Mouse (Mus musculus) midbrain, embryonic 15.5 days (tissue): Measurements from ENCODE around the gene Gmppb. TPM values are rescaled to one million over a fixed set of nuclear protein-coding genes. Genes with fewer than 3 reads are reported as not detected.

Experiments
- ATAC-seq: fragments of 200-750 bp; cut with Nextera tagmentation; replicated peaks from 2 replicates; pipeline ENCODE4 v1.8.0; 2017; ENCODE audit warnings: moderate TSS enrichment
- H3K27ac ChIP-seq: fragments of 300-500 bp; sonication (generic); 2 replicates; pipeline ENCODE4 v1.5.1; 2015; ENCODE audit warnings: mild to moderate bottlenecking, inconsistent platforms
- H3K27me3 ChIP-seq: fragments of 300-500 bp; sonication (generic); replicated peaks from 2 replicates; pipeline ENCODE4 v1.6.1; 2015; ENCODE audit warnings: inconsistent platforms
- H3K36me3 ChIP-seq: fragments of 300-500 bp; sonication (generic); replicated peaks from 2 replicates; pipeline ENCODE4 v1.6.1; 2015; ENCODE audit warnings: inconsistent platforms
- H3K4me1 ChIP-seq: fragments of 300-500 bp; sonication (generic); 2 replicates; pipeline ENCODE4 v1.6.1; 2015; ENCODE audit warnings: inconsistent platforms
- H3K4me2 ChIP-seq: fragments of 300-500 bp; sonication (generic); 2 replicates; pipeline ENCODE4 v1.6.1; 2015; ENCODE audit warnings: inconsistent platforms, mild to moderate bottlenecking, moderate library complexity
- H3K4me3 ChIP-seq: fragments of 300-500 bp; sonication (generic); 2 replicates; pipeline ENCODE4 v1.5.1; 2015; ENCODE audit warnings: mild to moderate bottlenecking, inconsistent platforms
- H3K9ac ChIP-seq: fragments of 300-500 bp; sonication (generic); 2 replicates; pipeline ENCODE4 v1.6.1; 2015; ENCODE audit warnings: mild to moderate bottlenecking, inconsistent platforms
- H3K9me3 ChIP-seq: fragments of 300-500 bp; sonication (generic); 2 replicates; pipeline ENCODE4 v1.6.1; 2016; ENCODE audit warnings: inconsistent platforms
- WGBS: fragments of 180-500 bp; shearing (Covaris S2); methylation state at CpG from one replicate; pipeline ENCODE4 v1.1.7; 2015; ENCODE audit warnings: mixed read lengths; 5-methylcytosine and 5-hydroxymethylcytosine counted together
- polyA plus RNA-seq: library from polyadenylated mRNA; unstranded; fragments of >200 nt; fragmentation: Nextera tagmentation; extraction: Ambion mirVana; gene quantifications from 2 replicates; pipeline ENCODE4 v1.2.1, GENCODE M21; 2015

Gmppb gene
- polyA plus RNA-seq, 1 experiment from 2014 or later: 19.6 TPM

- H3K27ac ChIP-seq: no peak overlapping the region
- no peak for ATAC-seq
- 88% methylated on average over 5 of the region's 5 CpGs for WGBS
- peaks cover 25% of the 10 kb centered on the region for H3K36me3 ChIP-seq
- no peak overlapping the region for H3K4me2 ChIP-seq
- H3K4me1 ChIP-seq: no peaks in the 10 kb centered on the region
- H3K27me3 ChIP-seq: no peaks in the 10 kb centered on the region
- H3K4me3 ChIP-seq: no peak overlapping the region
- no peak overlapping the region for H3K9ac ChIP-seq
- H3K9me3 ChIP-seq: no peaks in the 10 kb centered on the region
Observed at GRCm38 (mm10) chr9:108032126-108032525, 16.9 kb upstream of the Gmppb start.

DNA sequence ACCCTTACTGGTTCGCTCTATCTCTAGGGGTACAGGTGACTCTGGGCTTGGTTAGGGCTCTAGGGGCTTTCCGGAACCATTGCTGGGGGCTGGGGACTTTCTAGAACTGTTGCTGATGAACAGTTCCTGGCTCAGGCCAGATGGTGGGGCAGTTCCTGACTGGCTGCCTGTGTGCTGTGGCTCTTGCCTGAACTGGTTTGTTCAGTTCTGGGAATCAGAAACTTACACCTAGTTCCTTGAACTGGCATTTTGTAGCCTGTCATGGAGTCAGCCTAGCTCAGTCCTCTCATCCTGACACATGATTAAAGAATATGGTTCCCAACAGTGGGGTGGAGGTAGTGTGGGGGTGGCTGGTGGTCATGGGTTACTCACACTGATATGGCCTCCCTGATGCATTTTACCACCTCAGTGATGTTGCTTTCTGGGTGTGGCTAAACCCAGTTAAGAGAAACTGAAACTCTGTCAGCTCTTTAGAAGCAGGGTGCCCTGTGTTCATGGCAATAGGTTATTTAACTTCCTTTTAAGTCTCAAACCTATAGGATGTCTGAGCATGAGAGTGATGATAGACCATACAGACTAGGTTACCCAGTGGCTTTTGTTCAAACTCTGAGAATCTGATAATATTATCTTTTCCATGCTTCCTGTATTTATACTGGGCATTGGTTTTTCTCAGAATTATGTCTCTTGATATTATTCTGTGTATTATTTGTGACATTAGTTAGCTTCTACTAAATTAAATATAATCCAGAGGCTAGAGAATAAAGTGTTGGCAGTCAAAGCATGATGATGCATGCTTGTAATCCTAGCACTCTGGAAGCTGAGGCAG lies 13.5 kb upstream of the Gmppb start:
- H3K9me3 ChIP-seq: no peaks in the 10 kb centered on the region
- H3K9ac ChIP-seq: no peak overlapping the region
- H3K27ac ChIP-seq: no peak overlapping the region
- peaks cover 16% of the 10 kb centered on the region; the same call in 1 of the 2 replicates for H3K36me3 ChIP-seq
- no peak for ATAC-seq
- H3K4me2 ChIP-seq: no peak overlapping the region
- H3K4me3 ChIP-seq: no peak overlapping the region
- H3K4me1 ChIP-seq: no peaks in the 10 kb centered on the region
- no peaks in the 10 kb centered on the region for H3K27me3 ChIP-seq
- 98% methylated on average over 2 of the region's 2 CpGs for WGBS

GRCm38 (mm10) chr9:108044751-108045492 lies 4.1 kb upstream of the Gmppb start:
- WGBS: 96% methylated on average over 8 of the region's 8 CpGs
- H3K36me3 ChIP-seq: peaks cover 41% of the 10 kb centered on the region
- no peak overlapping the region for H3K4me3 ChIP-seq
- no peak for ATAC-seq
- H3K9me3 ChIP-seq: no peaks in the 10 kb centered on the region
- no peak overlapping the region for H3K27ac ChIP-seq
- no peak overlapping the region for H3K4me2 ChIP-seq
- H3K4me1 ChIP-seq: peaks cover 15% of the 10 kb centered on the region
- no peak overlapping the region for H3K9ac ChIP-seq
- H3K27me3 ChIP-seq: no peaks in the 10 kb centered on the region

DNA sequence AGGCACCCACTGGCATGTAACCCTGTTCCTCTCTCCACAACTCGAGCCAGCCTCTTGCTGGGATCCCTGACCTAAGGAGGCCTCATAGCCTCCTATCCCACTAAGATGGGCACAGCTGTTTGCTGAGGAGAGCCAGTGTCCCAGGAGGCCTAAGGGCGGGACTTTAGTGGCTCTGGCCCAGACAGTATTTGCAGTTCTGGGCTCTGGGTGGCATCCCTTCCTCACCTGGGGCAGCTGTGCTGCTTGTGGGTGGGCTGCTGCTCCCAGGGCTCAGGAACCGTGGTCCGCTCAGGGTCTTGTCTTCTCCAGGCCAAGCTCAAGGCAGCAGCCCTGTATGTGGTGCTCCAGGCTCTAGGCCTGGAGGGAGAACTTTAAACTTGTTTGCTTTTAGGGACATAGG lies 2.5 kb upstream of the Gmppb start:
- no peak overlapping the region for H3K9ac ChIP-seq
- H3K4me2 ChIP-seq: no peak overlapping the region

DNA sequence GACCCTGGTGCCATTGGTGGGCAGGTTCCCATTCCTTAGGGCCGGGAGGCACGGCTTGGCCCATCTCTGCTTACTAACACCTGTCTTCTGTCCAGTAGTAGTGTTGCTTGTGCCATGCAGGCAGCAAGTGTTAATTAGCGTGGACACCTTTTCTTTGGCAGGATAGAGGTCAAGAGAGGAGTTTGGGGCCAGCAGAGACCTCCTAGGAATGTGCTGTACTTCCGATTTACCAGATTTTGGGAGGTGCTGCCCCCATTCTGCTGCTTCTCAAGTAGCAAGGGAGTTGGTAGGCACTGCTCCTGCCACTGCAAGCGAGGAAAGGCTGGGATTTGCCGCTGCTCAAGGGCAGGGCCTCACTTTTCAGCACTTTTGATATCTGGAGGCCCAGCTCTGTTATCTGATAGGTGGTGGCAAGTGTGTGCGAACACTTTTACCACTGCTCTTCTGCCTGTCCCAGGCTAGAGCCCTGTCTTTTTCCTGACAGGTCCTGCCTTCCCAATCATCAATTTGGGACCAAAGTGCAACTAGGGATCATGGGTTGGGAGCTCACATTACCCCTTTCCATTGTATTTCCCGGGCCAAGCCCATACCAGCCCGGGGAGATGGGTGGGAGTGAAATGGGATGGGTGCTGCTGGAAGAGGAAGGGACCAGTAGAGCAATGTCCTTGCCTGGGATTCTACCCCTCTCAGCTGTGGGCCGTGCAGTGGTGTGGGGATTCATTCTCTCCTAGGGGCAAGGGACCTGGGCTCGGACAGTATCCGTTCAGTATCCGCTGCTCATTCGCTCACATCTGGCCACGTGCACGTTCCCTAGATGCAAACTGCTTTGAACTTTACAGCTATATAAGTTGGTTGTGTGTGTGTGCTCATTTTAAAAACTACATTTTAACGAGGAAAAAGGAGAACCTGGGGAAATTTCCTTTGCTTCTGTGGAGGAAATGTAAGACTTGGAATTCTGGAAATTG lies 1.2 kb upstream of the Gmppb start:
- peaks cover 27% of the 10 kb centered on the region for H3K36me3 ChIP-seq
- peak overlapping the region; percentile 54 for H3K4me3 ChIP-seq
- no peaks in the 10 kb centered on the region for H3K9me3 ChIP-seq
- H3K9ac ChIP-seq: peak overlapping the region; percentile 38
- H3K27ac ChIP-seq: peak overlapping the region; percentile 56
- no peak for ATAC-seq
- H3K4me1 ChIP-seq: peaks cover 29% of the 10 kb centered on the region
- H3K4me2 ChIP-seq: peak overlapping the region; percentile 95
- 56% methylated on average over 17 of the region's 17 CpGs for WGBS
- H3K27me3 ChIP-seq: no peaks in the 10 kb centered on the region

More for the DNA sequence above, 2.5 kb upstream of the Gmppb start:
- whole genome bisulfite sequencing: 91% methylated on average over 4 of the region's 4 CpGs
- Histone ChIP-seq H3K4me1 (peaks cover 22% of the 10 kb centered on the region), H3K36me3 (peaks cover 34% of the 10 kb centered on the region), H3K27me3 (no peaks in the 10 kb centered on the region), H3K27ac (no peak overlapping the region), H3K9me3 (no peaks in the 10 kb centered on the region), H3K4me3 (no peak overlapping the region)
- no peak for ATAC-seq

- peaks cover 24% of the 10 kb centered on the region for H3K36me3 ChIP-seq
- WGBS: under 1% methylated on average over 19 of the region's 19 CpGs
- no peaks in the 10 kb centered on the region for H3K27me3 ChIP-seq
- no peaks in the 10 kb centered on the region for H3K9me3 ChIP-seq
- peaks cover 33% of the 10 kb centered on the region for H3K4me1 ChIP-seq
- H3K27ac ChIP-seq: peak overlapping the region; percentile 56
- H3K4me2 ChIP-seq: peak overlapping the region; percentile 95
- ATAC-seq: peak; percentile 58
- peak overlapping the region; percentile 38 for H3K9ac ChIP-seq
- peak overlapping the region; percentile 54 for H3K4me3 ChIP-seq
Observed at GRCm38 (mm10) chr9:108048566-108048955, 481 bp upstream of the Gmppb start.

- WGBS: 44% methylated on average over 15 of the region's 15 CpGs
- H3K27me3 ChIP-seq: no peaks in the 10 kb centered on the region
- H3K9ac ChIP-seq: peak overlapping the region; percentile 54
- ATAC-seq: peak; percentile 31
- H3K4me2 ChIP-seq: peak overlapping the region; percentile 95
- peaks cover 33% of the 10 kb centered on the region for H3K4me1 ChIP-seq
- H3K27ac ChIP-seq: peak overlapping the region; percentile 56
- H3K9me3 ChIP-seq: no peaks in the 10 kb centered on the region
- peaks cover 24% of the 10 kb centered on the region for H3K36me3 ChIP-seq
- H3K4me3 ChIP-seq: peak overlapping the region; percentile 54
Observed at GRCm38 (mm10) chr9:108049561-108050251, 664 bp downstream of the Gmppb start.

DNA sequence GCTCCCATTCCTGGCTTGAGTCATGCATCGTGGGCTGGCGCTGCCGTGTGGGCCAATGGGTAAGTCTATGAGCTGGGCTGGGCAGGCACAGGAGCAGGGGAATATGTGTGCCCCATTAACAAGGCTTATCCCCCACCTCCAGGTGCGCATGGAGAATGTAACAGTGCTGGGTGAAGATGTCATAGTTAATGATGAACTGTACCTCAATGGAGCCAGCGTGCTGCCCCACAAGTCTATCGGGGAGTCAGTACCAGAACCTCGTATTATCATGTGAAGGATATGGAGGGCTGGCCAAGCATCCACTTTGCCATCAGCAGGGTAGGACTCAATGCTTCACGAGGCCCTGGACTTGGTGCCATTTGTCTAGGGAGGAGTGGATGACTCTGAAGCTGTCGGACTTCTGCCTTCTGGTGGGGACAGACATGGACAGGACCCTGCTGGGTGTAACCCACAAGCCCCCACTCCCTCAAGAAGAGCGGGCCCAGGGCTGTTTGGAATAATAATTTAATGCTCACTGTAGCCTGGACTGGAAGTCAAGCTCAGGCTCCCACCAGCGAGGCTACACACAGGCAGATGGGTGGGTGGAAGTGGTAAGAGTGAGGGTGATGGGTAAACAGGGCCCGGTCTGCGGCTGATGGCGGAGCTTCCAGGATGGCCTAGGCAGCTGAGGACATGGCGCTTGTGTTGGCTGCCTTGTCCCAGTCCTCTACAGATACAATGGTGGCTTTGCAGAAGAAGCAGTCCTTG lies 2.3 kb downstream of the Gmppb start:
- Histone ChIP-seq H3K27ac (no peak overlapping the region), H3K27me3 (no peaks in the 10 kb centered on the region), H3K9me3 (no peaks in the 10 kb centered on the region), H3K4me2 (no peak overlapping the region), H3K4me1 (peaks cover 33% of the 10 kb centered on the region), H3K4me3 (no peak overlapping the region), H3K36me3 (peaks cover 18% of the 10 kb centered on the region), H3K9ac (no peak overlapping the region)
- 93% methylated on average over 15 of the region's 15 CpGs for WGBS
- ATAC-seq: no peak

DNA sequence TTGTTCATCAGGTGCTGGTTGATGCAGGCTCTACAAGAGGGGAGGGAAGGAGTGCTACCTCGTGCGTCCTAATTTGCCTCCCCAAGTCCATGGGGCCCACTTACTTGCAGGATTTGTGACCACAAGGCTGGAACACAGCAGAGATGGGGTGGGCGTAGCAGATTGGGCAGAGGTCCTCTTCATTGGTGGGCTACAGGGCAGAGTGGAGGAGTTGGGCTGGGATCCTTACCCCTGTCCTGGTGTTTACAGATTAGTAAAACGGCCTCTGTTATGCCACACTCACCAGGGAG lies 2.8 kb downstream of the Gmppb start:
- Histone ChIP-seq H3K36me3 (peaks cover 17% of the 10 kb centered on the region; the same call in 1 of the 2 replicates), H3K27me3 (no peaks in the 10 kb centered on the region), H3K4me2 (no peak overlapping the region), H3K27ac (no peak overlapping the region), H3K9me3 (no peaks in the 10 kb centered on the region), H3K4me3 (no peak overlapping the region), H3K9ac (no peak overlapping the region), H3K4me1 (peaks cover 33% of the 10 kb centered on the region)
- no peak for ATAC-seq
- WGBS: 83% methylated on average over 4 of the region's 4 CpGs

- H3K4me3 ChIP-seq: no peak overlapping the region
- H3K9ac ChIP-seq: no peak overlapping the region
- H3K27ac ChIP-seq: peak overlapping the region; percentile 42; the same call in 1 of the 2 replicates
- H3K36me3 ChIP-seq: peaks cover 15% of the 10 kb centered on the region; the same call in 1 of the 2 replicates
- no peaks in the 10 kb centered on the region for H3K9me3 ChIP-seq
- H3K4me1 ChIP-seq: peaks cover 33% of the 10 kb centered on the region
- no peak for ATAC-seq
- no peaks in the 10 kb centered on the region for H3K27me3 ChIP-seq
- WGBS: 77% methylated on average over 7 of the region's 7 CpGs
- no peak overlapping the region for H3K4me2 ChIP-seq
Observed at GRCm38 (mm10) chr9:108052411-108052810, 3.4 kb downstream of the Gmppb start.
